Mouse (Mus musculus): ENCODE measurements around the gene Pspc1. TPM values are rescaled to one million over a fixed set of nuclear protein-coding genes. Genes with fewer than 3 reads are reported as not detected.

Pspc1 gene
- total RNA-seq, 4 experiments from 2014 or later = 12.1 to 22.6 (median 17.0) TPM

DNA sequence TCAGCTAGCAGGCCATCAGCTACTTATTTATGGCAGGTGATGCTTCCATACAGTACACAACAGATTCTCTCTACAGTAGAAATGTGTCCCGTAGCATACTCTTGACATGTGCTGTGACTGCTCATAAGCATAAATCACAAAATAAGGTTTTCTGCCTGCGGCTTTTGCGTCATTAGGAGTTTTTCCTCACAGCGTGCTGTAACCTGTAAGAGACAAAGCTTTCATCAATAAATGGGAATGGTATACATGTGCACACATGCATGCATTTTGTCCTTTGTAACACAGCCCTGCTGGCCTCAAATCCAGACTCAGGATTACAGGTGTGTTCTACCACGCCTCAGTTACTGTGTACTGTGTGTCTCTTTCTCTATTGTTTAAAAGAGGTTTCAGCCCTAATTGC lies 80.3 kb downstream of the Pspc1 start:
- no peak for DNase-seq (ENCODE audit: low spot score)

DNA sequence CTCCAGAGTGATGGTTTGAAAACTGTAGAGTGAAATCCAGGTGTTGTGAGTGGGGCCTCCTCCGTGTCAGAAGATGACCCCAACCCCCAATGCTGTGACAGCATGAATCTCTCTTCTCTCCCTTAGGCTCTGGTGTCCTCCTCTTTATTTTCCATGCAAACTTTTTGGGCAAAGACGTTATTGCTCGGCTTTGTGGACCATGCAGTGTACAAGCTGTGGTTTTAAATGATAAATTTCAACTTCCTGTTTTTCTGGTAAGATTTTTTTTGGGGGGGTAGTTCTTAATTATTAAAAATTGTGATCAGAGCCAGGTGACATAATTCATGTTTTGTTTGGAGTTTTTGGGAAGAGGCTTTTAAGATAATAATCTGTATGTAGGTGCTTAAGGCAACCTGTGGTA lies 82.6 kb downstream of the Pspc1 start:
- DNase-seq (ENCODE audit: low spot score) = no peak

DNA sequence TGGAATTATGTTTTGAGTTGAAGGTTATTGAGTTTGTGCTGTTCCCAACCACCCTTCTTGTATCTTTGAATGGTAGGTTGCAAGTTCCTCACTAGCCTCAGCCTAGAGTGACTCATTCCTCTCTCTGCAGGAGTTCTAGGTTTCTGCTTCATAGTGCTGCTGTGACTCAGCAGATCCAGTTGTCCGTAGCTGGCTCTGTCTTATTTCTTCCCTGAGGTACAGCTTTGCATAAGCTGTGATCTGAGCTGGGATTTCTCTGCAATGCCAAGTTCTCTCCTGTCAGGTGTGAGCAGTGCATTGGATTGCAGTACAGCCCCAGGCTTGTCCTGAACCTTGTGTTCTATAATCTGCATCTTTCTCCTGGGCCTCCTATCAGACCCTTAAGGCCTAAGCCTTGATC lies 88.3 kb downstream of the Pspc1 start:
- DNase-seq (ENCODE audit: low spot score) = no peak

DNA sequence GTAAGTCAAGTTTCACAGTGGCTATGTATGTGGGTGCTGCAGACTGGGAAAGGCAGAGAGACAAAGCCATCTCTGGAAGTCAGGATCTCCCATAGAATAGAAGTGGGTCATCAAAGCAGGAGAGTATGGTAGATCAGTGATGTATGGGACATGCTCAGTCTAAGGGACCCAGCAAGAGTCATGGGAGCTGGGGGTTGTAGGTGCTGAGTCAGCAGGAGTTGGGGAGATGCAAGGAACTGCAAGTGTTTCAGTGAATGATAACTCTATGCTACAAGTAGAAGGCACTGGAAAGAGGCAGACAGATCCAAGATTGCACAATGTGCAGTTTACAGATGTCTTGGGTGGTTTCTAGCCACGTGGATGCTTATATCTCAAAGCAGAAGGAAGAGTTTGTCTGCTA lies 89.0 kb downstream of the Pspc1 start:
- no peak for DNase-seq (ENCODE audit: low spot score)

DNA sequence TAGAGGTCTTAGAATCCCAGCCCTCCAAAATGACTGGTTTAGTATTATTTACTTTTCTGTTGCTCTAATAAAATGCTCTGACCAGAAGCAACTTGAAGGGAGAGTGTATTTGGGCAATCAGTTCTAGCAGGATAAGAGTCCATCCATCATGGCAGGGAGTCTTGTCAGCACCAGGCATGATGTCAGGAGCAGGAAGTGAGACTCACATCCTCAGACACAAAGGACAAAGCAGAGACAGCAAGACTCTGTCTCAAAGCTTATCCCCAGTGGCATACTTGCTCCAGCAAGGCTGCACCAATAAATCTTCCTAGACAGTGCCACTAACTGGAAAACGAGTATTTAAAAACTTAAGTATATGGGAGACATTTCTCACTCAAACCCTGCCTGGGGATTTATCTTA lies 92.7 kb downstream of the Pspc1 start:
- no peak for DNase-seq (ENCODE audit: low spot score)

Other genes with a start within 250 kb of the Pspc1 start
- gene Cenpj, start 202.9 kb downstream of the Pspc1 start, total RNA-seq (2022) = 1 to 10 TPM; 1.8 to 3.1 (median 2.2) TPM
- gene Parp4, start 202.7 kb downstream of the Pspc1 start, total RNA-seq (2022) = 10 to 100 TPM; 34.2 to 37.0 (median 36.1) TPM
- 10 to 100 TPM; 24.3 to 29.5 (median 27.0) TPM for gene Mphosph8, start 110.1 kb downstream of the Pspc1 start, total RNA-seq (2022)
- gene Zmym5, start 33.4 kb upstream of the Pspc1 start, total RNA-seq (2022) = 10 to 100 TPM; 17.9 to 21.2 (median 20.6) TPM
- gene Zmym2, start 108.3 kb upstream of the Pspc1 start, total RNA-seq (2022) = 10 to 100 TPM; 29.4 to 35.2 (median 30.8) TPM

Measured in heart, adult 8-10 months (tissue).